Mouse (Mus musculus) spleen, adult 2 months (tissue): ENCODE results near the gene Esr1.

Experiments used
- CTCF ChIP-seq: fragments of 200-500 bp; IDR thresholded peaks from 2 replicates; pipeline ENCODE4 v1.5.1; 2011; ENCODE audit warnings: mild to moderate bottlenecking, inconsistent platforms; ENCODE audit not compliant: insufficient read depth, insufficient read length, insufficient replicate concordance; ENCODE audit errors: extremely low read depth
- POLR2A ChIP-seq: fragments of 200-500 bp; IDR thresholded peaks from 2 replicates; pipeline ENCODE4 v1.6.1; 2011; ENCODE audit warnings: low read depth, low read length, inconsistent platforms

GRCm38 (mm10) chr10:4586691-4587090 is 24.7 kb upstream of the Esr1 start:
- TF ChIP-seq CTCF: no peak
- TF ChIP-seq POLR2A: no peak
